ENCODE assay signal across 25 mouse cellular contexts in genomic region chr2:119032191-119032590, GRCm38 (mm10). TPM values are rescaled to one million over a fixed set of nuclear protein-coding genes. Genes with fewer than 3 reads are reported as not detected.
"Had no signal": no experiment of that assay in that cellular context is flagged by ENCODE, and none has a peak within 500 bp of the region (broad histone marks: within the 10 kb centered on the region; RNA-seq: fewer than 3 reads in every experiment).

No protein-coding gene starts in this region.

- H3K4me3 ChIP-seq: heart, adult 2 months; heart, embryonic 13.5 days; heart, embryonic 15.5 days; hindbrain, embryonic 13.5 days; hindbrain, embryonic 15.5 days; kidney, embryonic 15.5 days; limb, embryonic 13.5 days; limb, embryonic 15.5 days; liver, embryonic 12.5 days had no signal

- H3K9ac ChIP-seq: heart, embryonic 13.5 days; heart, embryonic 15.5 days; hindbrain, embryonic 13.5 days; hindbrain, embryonic 15.5 days; kidney, embryonic 15.5 days; limb, embryonic 13.5 days; limb, embryonic 15.5 days; liver, embryonic 12.5 days; liver, embryonic 14.5 days had no signal

- H3K9me3 ChIP-seq: heart, embryonic 13.5 days; heart, embryonic 15.5 days; hindbrain, embryonic 13.5 days; hindbrain, embryonic 15.5 days; kidney, embryonic 15.5 days; limb, embryonic 13.5 days; limb, embryonic 15.5 days; liver, embryonic 12.5 days had no signal

- ATAC-seq: hindbrain, postnatal 0 days; liver, embryonic 12.5 days had no signal

- H3K27ac ChIP-seq: heart, adult 2 months; heart, embryonic 13.5 days; heart, embryonic 15.5 days; hindbrain, embryonic 13.5 days; hindbrain, embryonic 15.5 days; hindbrain, postnatal 0 days; kidney, embryonic 15.5 days; kidney, postnatal 0 days; limb, embryonic 13.5 days; limb, embryonic 15.5 days; liver, embryonic 12.5 days; liver, embryonic 14.5 days had no signal

- DNase-seq: gastrocnemius, postnatal 25 days; heart, adult 2 months; heart, postnatal 14 days; heart, postnatal 36 days; kidney, adult 11 months; kidney, adult 2 months; kidney, adult 9 months; kidney, postnatal 14 days; kidney, postnatal 36 days; layer of hippocampus, adult 9-11 months; layer of hippocampus, postnatal 36 days; left cerebral cortex, postnatal 4 days had no signal

- H3K4me2 ChIP-seq: heart, embryonic 11.5 days; heart, embryonic 13.5 days; heart, embryonic 15.5 days; hindbrain, embryonic 13.5 days; hindbrain, embryonic 15.5 days; kidney, embryonic 15.5 days; limb, embryonic 13.5 days; limb, embryonic 15.5 days; liver, embryonic 12.5 days had no signal

- H3K27me3 ChIP-seq: hindbrain, embryonic 15.5 days; kidney, embryonic 15.5 days; limb, embryonic 15.5 days had no signal

RNA-seq across cellular contexts. Expression of gene Knl1, which starts 14.7 kb away (rescaled TPM):
- polyA plus RNA-seq: liver, adult 2 months had no signal
